Mouse (Mus musculus): ENCODE measurements around the gene Spry2.

GRCm38 (mm10) chr14:105892941-105893622, 3.5 kb downstream of the Spry2 start:
- TF ChIP-seq CTCF (IDR thresholded peaks at IDR 0.05; ENCODE audit: control insufficient read depth, insufficient read depth, insufficient replicate concordance, low read depth, low read length) (no peak), POLR2A (IDR thresholded peaks at IDR 0.05; ENCODE audit: control insufficient read depth, low read depth, low read length) (no peak; the same call in 1 of the 2 replicates)
